Mouse (Mus musculus): Measurements from ENCODE around the gene Gm42421. TPM values are rescaled to one million over a fixed set of nuclear protein-coding genes. Genes with fewer than 3 reads are reported as not detected.

Gene Gm42421
- total RNA-seq, 2 experiments from 2014 or later: not detected

DNA sequence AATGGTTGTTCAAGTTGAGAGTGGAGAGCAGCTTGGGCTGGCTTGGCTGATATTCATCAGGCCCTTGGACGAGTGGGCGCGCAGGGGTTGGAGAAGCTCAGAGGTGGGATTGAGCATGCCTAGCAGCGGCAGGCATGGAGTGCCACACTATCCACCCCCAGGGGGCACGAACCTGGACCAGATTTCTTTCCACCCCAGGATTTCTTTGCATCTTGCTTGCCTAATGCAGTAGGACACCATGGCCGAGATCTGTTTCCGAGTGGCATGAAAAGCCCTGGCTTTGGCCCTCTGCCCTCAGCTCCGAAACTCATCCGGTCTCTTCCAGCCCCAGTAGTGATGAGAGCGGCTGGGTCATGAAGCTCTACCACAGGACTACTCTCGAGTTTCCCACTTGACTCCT lies 5.4 kb downstream of the Gm42421 start:
- DNase-seq (ENCODE audit: low spot score): no peak
- intact Hi-C loops (cut with DNase I): no loop called here

DNA sequence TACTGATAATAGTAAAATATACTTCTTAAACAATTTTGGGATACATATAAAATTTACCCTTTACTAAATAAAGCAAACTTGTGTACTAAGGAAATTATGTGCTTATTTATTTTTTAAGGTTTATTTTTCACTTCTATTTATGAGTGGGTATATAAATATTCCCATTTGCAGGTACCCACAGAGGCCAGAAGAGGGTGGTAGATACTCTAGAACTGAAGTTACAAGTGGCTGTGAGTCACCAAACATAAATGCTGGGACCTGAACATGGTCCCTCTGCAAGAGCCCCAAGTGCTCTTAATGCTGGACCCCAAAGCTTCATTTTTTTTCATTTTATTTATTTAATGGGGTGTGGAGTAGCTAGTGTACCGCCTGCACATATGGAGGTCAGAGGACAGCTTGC lies 5.9 kb downstream of the Gm42421 start:
- intact Hi-C loops (cut with DNase I): no loop called here
- no peak for DNase-seq (ENCODE audit: low spot score)

DNA sequence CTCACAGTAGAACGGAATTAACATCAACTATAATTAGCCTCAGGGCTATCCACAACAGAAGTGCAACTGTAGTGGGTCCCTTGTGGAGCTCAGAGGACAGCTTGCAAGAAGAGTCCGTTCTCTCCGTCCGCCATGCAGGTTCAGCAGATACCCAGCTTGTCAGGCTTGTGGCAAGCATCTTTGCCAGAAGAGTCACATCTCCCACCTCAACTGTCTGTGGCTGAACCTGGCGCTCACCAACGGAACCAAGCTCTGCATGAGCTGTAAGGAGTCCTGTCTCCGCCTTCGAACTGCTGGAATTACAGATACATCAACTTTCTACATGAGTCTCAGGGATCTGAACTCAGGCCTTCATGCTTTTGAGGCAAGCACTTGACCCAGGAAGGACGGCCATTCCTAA lies 8.2 kb downstream of the Gm42421 start:
- no peak for DNase-seq (ENCODE audit: low spot score)
- intact Hi-C loops (cut with DNase I): no loop called here

DNA sequence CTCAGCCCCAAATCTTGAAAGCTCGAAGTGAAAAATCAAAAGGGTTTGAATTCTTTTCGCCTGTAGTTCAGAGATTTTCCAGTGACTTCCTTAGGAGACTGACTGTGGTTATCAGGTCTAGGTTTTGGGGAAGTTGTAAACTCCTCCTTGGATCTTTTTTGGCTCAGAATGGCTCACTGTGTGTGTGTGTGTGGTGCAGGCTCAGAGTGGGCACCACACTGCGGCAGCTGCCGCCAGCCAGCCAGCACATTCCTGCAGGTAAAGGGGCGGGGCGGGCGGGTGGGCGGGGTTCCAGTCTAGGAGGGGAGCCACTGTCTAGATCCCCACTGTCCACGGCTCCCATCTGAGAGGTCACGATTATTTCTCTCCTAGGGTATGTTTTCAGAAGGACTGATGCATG lies 13.6 kb downstream of the Gm42421 start:
- intact Hi-C loops (cut with DNase I): no loop called here
- no peak for DNase-seq (ENCODE audit: low spot score)

DNA sequence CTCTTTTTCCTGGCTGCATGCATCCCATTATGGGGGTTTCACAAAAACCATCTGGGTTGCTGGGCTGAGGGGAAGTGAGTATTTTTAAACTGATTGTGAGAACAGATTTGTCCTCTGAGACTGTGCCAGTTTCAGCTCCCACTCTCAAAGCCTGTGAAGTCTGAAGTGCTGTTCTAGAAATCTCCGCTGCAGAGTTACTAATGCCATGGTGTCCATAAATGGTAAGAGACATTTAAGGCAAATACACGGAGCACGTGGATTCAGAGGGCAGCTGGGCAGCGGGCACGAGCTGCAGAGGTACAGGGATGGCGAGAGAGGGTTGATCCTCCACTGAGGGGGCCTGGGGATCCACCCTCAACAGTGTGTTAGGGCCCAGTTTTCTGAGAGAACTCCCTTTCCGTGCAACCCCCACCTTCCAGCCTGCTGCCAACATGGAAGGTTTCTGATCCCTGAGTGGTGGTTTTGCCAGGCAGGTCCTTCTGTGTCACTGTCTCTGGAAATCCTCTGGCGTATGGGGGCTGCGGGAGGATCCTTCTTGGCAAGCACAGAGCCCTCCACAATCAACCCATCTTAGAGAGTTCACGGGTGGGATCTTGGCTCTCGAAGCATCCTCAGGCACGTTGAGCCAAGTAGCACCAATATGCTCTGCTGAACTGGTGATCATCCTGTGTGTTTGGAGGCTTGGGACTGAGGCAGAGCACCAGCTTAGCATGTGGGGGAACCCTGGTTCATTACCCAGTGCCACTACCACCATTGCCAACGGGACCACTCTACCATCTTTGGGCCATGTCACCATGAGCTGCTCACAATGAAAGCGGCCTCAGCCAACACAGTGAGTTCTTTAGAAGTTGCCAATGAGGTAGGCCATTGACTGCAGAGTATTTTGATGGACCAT lies 15.5 kb downstream of the Gm42421 start:
- DNase-seq (ENCODE audit: low spot score): no peak
- intact Hi-C loops (cut with DNase I): no loop called here

DNA sequence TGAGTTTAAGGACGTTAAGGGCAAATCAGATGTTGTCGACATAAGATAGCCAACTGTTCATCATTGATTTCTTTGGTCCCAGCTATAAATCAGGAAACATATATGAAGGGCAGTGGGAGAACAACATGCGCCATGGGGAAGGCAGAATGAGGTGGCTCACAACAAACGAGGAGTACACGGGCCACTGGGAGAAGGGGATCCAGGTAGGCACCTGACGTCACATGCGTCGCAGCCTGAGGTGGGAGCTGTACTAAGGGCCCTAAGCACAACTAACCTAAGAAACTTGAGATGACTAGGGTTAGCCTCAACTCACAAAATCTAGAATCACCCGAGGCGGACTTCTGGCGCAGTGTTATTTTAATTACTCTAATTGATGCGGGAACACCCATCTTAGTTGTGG lies 20.4 kb downstream of the Gm42421 start:
- intact Hi-C loops (cut with DNase I): no loop called here
- no peak for DNase-seq (ENCODE audit: low spot score)

DNA sequence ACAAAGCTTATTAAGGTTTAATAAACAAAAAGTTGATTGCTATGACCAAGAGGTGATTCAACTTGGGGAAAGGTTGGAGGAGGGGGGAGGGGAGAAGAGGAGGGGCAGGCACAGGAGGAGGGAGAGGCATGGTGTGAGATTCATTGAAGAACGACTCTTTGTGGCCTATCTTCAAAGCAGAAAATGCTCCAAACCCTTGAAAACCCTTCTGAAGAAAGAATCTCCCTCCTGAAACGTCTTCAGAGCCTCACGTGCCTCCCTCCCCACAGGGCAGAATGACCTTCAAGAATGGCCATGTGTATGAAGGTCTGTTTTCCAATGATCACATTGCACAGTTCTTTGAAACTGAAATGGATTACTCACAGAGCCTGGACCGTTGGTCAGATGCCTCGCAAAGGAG lies 22.0 kb downstream of the Gm42421 start:
- no peak for DNase-seq (ENCODE audit: low spot score)
- intact Hi-C loops (cut with DNase I): no loop called here

DNA sequence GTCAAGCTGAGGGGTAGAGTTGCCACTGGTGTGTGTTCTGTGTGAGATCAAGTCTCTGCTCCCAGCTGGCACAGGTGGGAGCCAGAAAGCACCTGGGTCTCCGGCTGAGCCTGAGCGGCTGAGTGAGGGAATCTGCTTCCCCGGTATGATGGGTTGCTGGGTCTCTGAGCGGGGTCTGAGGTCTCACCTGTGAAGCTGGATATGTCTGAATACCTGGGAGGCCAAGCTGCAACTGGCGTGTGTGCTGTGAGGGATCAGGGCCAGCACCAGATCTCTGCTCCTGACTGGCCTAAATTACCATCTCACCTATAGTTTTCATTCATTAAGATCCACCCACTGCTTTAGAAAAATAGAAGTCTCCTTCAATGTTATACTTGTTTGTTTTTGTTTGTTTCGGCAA lies 29.1 kb downstream of the Gm42421 start:
- DNase-seq (ENCODE audit: low spot score): no peak
- intact Hi-C loops (cut with DNase I): no loop called here

DNA sequence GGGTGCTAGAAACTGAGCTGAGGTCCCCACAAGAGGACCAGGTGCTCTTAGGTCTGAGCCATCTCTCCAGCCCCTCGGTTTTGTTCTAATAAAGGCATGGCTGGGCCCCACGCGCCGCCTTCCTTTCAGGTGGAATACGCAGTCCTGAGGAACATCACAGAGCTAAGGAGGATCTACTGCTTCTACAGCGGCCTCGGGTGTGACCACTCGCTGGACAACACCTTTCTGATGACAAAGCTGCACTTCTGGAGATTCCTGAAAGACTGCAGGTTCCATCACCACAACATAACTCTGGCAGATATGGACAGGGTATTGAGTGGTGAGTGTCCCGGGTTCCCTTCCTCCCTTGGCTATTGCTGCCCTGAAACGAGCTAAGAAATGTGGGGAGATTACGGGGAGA lies 31.6 kb downstream of the Gm42421 start:
- intact Hi-C loops (cut with DNase I): no loop called here
- no peak for DNase-seq (ENCODE audit: low spot score)

DNA sequence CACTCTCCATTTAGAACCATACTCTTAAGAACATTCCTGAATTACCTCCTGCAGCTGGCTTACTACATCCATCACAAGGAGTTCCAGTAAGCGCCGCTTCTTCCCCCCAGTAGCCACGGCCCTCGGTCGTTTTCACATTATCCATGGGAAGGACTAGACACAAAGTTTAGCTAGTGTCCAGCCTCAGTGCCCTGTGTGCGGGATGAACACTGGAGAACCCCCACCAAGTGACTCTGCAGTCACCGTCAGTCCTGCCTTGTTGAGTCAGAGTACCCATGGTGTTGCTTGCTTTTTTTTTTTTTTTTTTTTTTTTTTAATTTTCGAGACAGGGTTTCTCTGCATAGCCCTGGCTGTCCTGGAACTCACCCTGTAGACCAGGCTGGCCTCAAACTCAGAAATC lies 33.2 kb downstream of the Gm42421 start:
- intact Hi-C loops (cut with DNase I): no loop called here
- no peak for DNase-seq (ENCODE audit: low spot score)

DNA sequence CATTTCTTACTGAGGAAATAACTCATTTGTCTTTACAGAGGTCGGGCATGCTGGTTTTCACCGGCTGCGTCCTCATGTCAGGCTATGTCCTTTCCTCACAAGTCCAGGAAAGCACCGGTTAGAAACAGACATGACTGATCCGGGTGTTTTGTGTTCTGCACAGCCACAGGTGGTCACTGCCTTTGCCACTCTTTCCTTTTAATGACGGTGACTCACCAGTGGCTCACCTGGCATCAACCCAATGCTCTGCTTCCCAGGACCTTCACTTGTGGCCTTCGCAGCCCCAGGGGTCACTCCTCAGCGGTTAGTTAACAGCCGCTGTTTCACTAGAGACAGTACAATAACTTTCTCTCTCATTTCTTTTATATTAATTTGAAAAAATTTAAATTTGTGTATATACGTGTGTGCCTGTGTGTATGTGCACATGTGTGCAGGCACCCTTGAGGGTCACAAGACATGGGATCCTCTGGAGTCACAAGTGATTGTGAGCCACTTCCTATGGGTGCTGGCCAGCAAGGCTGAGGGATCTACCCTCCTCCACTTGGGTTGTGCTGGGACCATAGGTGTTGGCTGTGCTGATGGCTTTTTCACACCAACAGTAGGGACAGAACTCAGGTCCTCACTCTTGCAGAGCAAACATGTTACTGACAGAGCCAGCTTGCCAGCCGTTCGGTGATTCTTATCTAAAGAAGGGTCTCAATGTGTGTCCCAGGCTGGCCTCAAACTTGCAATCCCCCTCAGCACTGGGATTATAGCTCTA lies 37.8 kb downstream of the Gm42421 start:
- intact Hi-C loops (cut with DNase I): no loop called here

DNA sequence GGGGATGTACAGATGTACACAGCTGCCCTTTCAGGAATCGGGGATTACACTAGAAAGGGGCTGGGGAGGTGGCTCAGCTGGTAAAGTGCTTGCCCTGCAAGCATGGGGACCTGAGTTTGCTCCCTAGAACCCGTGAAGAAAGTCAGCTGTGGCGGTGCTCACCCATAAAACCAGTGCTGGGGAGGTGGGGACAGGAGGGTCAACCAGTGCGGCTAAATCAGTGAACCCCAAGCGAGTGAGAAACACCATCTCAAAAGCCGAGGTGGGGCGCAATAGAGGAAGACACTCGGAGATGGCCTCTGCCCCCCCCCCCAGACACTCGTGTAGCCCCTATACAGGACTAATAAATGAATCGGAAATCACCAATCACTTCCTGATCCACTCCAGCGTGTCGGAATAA lies 38.7 kb downstream of the Gm42421 start:
- intact Hi-C loops (cut with DNase I): no loop called here

More for the DNA sequence above, 37.8 kb downstream of the Gm42421 start:
- DNase-seq (ENCODE audit: low spot score): no peak

DNA sequence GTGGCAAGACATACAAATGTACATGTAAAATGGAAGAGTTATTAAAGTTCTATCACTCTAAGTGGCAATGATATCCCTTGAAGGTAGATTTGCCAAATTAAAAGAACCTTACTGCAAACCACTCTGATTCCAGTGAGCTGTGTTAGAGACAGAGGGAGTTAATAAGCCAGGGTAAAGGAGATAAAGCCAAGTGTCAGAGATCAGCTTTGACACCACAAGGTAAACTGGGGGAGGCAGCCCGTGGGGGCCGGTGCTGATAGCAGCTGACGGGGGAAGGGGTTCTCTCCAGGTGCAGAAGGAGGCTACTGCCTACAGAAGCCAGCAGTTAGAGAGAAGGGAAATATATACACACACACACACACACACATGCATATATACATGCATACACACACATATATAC lies 44.7 kb downstream of the Gm42421 start:
- no peak for DNase-seq (ENCODE audit: low spot score)
- intact Hi-C loops (cut with DNase I): no loop called here

More for the DNA sequence above, 38.7 kb downstream of the Gm42421 start:
- no peak for DNase-seq (ENCODE audit: low spot score)

DNA sequence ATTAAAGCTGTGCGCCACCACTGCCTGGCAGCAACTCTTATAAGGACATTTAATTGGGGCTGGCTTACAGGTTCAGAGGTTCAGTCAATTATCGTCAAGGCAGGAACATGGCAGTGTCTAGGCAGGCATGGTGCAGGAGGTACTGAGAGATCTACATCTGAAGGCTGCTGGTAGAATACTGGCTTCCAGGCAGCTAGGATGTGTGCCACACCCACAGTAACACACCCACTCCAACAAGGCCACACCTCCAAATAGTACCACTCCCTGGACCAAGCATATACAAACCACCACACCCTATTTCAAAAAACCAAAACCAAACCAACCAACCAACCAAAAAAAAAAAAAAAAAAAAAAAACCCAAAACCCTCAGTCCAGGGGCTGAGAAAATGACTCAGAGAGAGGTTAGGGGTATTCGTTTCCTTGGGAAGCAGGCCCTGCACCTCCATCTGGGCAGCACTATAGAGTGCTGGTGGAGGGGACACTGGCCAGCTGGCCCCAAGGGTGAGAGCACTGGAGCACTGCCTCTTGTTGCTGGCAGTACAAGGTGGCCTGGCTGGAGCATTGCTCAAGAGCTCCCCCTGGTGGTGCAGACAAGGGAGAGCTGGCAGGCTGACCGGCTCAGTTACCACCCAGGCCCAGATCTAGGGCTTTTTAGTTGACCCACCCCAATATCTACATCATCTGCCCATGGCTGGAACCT lies 47.1 kb downstream of the Gm42421 start:
- intact Hi-C loops (cut with DNase I): no loop called here
- DNase-seq (ENCODE audit: low spot score): peak; percentile 9

DNA sequence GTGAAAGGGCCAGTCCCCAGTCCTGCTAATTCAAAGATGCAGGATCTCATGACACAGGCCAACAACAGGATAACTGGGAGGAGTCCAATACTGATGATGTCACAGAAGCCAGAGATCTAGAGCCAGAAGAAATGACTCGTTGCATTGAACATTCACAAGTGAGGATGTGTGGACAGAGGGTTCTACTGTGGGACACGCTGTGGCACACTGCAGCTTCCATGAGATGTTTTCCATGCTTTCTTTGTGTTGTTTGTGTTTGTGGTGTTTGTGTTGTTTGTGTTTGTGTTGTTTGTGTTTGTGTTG lies 47.6 kb downstream of the Gm42421 start:
- intact Hi-C loops (cut with DNase I): no loop called here

DNA sequence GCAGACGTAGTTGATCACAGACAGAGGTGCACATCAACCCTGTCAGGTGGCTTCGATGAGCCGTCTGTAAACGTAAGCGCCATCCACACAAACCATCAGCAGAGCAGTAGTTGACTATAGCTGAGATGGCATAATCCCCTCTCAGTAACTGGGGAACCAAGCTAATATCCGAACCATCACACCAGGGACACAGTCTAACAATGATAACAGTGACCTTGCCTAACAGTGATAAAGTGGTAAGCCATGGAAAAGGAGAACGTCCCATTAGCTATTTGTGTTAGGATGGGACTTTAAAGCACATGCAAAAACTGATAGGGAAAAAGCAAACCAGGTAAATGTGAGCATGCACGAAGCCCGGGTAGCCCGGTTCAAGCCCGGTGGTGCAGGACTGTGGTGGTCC lies 48.3 kb downstream of the Gm42421 start:
- DNase-seq (ENCODE audit: low spot score): no peak
- intact Hi-C loops (cut with DNase I): no loop called here

More for the DNA sequence above, 47.6 kb downstream of the Gm42421 start:
- no peak for DNase-seq (ENCODE audit: low spot score)

DNA sequence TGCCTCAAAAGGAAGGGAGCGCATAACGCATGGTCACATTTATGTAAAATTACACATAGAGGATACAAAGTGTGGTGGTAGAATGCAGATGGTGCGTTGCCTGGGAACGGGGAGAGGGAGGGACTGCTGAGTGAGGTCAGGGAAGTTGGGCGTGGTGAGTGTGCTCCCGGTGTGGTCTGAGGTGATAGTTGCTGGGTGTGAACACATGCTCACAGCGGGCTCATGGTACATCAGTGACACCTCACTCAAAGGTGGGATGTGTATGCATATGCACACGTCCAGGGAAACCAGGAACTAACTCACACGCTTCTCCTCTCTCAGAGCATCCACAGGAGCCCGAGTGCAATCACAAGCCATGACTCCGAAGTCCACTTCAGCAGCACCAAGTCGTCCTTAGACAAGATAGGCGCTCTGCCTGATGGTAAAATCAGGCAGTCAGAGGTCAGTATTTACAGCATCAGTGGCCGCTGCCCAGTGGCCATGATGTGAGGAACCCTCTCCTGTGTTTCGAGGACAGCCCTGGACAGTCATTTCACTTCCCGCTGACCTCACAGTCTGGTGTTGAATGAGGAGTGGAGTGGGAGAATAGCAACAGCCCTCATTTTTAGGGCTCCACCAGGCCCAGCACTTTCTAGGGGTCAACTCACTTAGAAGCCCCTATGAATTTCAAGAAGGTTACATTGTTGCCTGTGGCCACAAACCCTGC lies 48.9 kb downstream of the Gm42421 start:
- no peak for DNase-seq (ENCODE audit: low spot score)
- intact Hi-C loops (cut with DNase I): no loop called here

DNA sequence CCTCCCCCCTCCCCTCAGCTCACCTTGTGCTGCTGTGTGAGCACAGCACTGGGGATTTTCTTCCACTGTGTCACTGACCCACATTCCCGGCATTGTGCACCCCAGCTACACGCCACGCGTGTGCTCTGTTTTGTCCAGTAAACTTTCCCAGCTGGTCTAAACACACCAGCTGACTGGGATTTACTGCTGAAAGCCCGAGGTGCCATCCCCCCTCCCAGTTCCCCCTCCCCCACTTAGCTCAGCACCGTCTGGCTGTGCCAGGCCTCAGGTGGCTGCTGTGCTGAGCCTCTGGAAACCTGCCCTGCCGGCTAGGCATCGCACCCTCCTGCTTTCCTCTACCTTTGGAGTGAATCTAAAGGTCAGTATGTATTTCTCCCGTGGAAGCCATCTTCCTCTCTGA lies 52.9 kb downstream of the Gm42421 start:
- no peak for DNase-seq (ENCODE audit: low spot score)
- intact Hi-C loops (cut with DNase I): no loop called here

DNA sequence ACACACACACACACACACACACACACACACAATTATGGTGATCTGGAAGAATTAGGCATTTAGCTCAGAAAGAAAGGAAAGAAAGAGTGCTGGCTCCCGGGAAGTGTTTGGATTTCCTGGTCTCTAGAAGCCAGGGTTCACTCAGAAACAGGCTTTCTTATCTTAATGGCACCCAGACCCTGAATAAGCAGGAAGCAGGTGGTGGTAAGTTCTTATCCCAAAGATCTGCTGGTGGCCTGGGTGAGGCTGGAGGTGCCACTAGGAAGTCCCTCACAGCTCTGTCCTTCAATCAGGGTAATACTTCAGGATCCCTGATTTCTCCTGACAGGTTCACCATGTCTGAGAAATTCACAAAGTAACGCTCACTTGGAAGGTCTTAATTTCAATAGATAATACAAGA lies 54.4 kb downstream of the Gm42421 start:
- DNase-seq (ENCODE audit: low spot score): no peak
- intact Hi-C loops (cut with DNase I): no loop called here

DNA sequence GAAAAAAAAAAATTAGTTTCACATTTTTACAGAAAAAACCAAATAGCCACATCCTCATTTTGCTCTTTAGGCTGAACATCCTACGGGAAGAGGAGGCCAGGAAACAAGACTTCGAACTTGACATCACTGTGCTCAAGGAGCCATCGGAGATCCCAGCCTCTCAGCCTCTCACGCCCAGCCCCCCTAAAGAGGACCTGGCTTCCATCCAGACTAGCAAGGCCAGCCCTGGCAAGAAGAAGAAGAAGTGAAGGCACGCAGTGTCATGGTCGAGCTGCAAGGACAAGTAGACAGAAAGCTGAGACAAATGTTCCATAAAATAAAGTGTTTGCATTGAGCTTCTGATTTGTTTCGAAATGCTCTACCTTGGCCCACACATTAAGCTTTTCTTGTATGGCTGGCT lies 57.4 kb downstream of the Gm42421 start:
- DNase-seq (ENCODE audit: low spot score): no peak
- intact Hi-C loops (cut with DNase I): no loop called here
